Mouse (Mus musculus) cerebellum, adult 8-10 months (tissue): ENCODE results near the gene Gm7579.
A peak's percentile ranks its signal among the peaks of the same experiment; 100 is the strongest.
"Not testable (repeated sequence)": the region's sequence is repeated elsewhere in the genome, so short reads cannot be mapped to it uniquely, and the experiment has no call there.

ENCODE experiments used
- DNase-seq: peaks from one replicate; pipeline ENCODE4 v3.0.0; 2022

Gm7579 gene

DNA sequence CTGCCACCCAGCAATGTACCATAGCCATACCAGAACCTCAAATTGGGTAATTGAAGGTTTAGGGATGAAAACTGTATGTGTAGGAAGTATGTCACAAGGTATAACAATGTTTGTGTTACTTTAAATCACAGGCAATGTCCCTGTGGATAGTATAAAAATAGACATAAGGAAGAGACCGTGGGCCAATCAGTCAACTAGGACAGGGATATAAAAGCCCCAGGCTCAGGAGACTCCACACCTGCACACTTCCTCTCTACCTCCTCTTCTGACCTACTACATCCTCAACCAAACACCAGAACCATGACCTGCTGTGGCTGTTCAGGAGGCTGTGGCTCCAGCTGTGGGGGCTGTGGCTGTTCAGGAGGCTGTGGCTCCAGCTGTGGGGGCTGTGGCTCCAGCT is at the start of gene Gm7579:
Gm7579 (plus strand) TSS at position 301 of the 400 bp plus-strand sequence.
- no peak for DNase-seq

DNA sequence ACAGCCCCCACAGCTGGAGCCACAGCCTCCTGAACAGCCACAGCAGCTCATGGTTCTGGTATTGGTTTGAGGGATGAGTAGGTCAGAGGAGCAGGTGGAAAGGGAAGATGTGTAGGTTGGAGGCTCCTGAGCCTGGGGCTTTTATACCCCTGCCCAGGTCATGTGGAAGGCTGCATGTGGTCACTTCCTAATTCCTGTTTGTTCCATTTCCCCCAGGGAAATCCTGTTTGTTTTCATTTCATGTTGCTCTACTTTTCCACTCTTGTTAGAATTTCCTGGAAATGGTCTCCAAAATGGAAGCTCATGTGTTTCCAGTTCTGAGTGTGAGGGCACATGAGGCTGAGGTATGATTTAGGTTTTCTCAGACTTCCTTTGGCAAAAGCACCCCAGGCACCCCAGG is 46.0 kb upstream of the Gm7579 start, which contains the start of gene Gm4553:
Gm4553 (minus strand) TSS at position 101 of the 400 bp plus-strand sequence.
- DNase-seq: not testable (repeated sequence)

DNA sequence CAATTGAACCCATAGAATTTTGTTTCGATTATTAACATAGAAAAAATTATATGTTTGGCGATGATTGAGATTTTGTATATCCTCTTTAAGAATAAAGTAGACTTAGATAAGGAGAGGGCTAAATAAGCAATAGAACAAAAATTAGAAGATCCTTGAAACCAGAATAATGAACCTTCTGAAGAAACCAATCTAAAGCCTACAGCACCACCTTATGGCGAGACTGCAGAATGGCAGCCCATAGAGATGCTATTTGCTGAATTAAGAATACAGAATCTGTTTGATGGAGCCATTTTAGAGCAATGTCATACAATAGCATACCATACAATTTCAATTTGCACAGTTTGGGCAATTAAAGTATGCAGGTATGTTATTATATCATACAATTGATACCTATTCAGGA is 41.8 kb upstream of the Gm7579 start:
- DNase-seq: no peak

DNA sequence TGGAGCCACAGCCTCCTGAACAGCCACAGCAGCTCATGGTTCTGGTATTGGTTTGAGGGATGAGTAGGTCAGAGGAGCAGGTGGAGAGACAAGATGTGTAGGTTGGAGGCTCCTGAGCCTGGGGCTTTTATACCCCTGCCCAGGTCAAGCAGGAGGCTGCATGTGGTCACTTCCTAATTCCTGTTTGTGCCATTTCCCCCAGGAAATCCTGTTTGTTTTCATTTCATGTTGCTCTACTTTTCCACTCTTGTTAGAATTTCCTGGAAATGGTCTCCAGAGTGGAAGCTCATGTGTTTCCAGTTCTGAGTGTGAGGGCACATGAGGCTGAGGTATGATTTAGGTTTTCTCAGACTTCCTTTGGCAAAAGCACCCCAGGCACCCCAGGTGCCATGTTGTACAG is 35.8 kb upstream of the Gm7579 start, which contains the start of gene Krtap5-2:
Krtap5-2 (minus strand) TSS at position 101 of the 400 bp plus-strand sequence.
- DNase-seq: not testable (repeated sequence)

DNA sequence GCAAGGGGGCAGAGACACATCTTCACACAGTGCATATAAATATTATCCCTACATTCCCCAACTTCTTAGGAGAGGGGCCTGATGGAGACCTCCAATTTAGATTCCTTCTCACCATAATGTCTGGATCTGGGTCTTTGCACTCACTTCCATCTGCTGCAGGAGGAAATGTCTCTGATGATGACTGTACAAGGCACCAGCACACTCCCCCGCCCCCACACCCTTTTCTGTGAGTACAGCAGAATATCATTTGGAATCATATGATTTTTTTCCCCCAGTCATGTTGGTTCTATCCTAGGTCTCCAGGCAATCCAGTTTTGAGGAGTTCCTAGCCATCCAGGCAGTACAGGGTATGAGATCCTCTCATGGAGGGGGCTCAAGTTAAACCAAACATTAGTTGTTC is 33.0 kb upstream of the Gm7579 start:
- no peak for DNase-seq

DNA sequence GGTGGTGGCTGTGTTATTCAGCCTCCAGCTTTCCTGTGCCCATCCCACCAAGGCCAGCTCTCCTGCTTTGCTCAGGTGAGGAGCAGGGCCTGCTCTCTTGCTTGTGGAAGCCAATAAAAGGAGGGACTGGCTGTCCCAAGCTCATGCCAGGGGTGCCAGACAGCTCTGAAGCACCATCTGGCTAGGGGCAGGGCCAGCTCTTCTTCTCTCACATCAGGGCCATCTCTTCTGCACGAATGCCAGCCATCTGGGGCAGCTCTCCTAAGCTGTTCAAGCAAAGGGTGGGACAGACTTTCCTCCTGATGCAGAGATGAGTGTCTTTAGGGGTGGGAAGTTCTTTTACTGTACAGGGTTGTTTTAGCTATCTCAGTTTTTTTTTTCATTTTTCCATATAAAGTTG is 30.6 kb upstream of the Gm7579 start:
- DNase-seq: no peak

DNA sequence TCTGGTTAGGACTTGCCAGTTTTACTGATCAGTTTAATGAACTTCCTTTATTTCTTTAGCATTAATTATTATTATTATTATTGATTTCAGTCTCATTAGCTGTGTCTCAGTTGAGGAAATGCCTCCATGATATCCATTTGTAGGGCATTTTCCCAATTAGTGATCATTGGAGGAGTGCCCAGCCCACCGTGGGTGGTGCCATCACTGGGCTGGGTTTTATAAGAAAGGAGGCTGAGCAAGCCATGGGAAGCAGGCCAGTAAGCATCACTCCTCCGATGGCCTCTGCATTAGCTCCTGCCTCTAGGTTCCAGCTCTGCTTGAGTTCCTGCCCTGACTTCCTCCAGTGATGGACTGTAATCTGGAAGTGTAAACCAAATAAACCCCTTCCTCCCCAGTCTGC is 23.5 kb upstream of the Gm7579 start:
- DNase-seq: no peak

DNA sequence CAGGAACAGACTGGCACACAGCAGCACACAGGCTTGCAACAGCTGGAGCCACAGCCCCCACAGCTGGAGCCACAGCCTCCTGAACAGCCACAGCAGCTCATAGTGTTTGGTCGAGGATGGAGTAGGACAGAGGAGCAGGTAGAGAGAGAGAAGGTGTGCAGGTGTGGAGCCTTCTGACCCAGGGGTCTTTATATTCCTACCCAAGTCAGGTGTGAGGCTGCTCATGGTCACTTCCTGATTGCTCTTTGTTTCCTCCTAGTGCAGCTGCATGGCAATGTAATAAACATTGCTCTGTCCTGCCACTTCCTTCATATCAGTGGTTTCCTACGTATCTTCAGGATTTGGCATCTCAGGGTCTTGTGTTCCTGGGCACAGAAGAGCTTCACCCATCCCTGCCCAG is 21.4 kb upstream of the Gm7579 start, which contains the start of gene Gm10153:
Gm10153 (minus strand) TSS at position 101 of the 400 bp plus-strand sequence.
- no peak for DNase-seq

DNA sequence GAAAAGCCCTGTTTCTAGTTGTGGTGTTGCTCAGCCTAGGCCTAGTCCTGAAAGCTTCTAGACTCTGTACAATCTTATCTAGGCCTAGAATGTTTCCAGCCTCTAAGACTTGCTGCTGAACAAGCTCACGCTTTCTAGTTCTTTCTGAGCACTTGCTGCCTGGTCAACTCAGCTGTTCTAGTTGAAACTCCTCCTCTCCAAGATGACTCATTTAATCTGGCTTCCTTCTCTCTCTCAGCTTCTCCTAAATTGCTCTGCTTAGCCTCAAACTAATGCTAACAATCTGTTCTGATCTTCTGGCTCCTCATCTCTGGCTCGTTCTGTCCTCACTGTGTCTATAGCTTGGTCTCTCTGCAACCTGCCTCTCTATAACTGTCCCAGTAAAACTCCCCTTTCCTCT is 12.9 kb upstream of the Gm7579 start:
- no peak for DNase-seq

DNA sequence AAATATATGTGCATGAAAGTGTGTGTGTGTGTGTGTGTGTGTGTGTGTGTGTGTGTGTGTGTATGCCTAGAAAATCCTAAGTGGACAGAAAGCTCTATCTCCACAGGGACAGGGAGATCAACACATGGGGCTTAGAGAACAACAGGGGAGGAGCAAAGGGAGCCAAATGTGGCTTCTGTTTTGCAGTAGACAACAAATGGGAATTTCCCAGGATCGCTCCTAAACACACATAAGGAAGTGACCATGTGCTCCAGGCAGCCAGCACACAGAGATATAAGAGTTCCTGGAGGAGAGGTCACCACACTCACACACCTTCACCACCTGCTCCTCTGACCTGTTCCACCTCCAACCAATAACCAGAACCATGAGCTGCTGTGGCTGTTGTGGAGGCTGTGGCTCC is 10.6 kb upstream of the Gm7579 start, which contains the start of gene Krtap5-3:
Krtap5-3 (plus strand) TSS at position 301 of the 400 bp plus-strand sequence.
- DNase-seq: no peak

DNA sequence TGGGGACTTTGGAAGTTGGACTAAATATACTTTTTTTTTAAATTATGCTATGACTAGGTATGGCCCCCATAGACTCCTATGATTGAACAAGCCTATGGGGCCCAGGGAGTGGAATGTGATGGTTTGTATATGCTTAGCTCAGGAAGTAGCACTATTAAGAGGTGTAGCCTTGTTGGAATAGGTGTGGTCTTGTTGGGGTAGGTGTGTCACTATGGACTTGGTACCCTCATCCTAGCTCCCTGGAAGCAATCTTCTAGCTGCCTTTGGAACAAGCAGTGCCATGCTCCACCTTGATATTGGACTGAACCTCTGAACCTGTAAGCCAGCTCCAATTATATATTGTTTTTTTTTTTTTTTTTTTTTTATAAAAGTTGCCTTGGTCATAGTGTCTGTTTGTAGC is 6.2 kb upstream of the Gm7579 start:
- no peak for DNase-seq

DNA sequence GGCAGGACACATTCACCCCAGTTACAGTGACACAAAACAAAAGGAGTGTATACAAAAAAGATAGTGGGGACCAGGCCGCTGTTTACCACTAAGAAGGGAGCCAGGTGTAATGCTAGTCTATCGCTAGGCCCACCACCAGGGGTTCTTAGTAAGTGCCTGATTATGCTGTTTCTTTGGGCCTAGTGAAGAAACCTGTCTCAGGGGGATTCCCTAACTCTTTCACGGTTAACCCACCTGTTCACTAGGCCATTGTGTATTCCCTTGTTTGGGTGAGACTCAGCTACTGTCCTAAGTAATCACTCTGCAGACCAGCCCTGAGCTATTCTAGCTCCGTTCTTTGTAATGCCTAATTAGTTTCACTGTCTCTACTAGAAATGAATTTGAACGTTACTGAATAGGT is 4.8 kb upstream of the Gm7579 start:
- not testable (repeated sequence) for DNase-seq

DNA sequence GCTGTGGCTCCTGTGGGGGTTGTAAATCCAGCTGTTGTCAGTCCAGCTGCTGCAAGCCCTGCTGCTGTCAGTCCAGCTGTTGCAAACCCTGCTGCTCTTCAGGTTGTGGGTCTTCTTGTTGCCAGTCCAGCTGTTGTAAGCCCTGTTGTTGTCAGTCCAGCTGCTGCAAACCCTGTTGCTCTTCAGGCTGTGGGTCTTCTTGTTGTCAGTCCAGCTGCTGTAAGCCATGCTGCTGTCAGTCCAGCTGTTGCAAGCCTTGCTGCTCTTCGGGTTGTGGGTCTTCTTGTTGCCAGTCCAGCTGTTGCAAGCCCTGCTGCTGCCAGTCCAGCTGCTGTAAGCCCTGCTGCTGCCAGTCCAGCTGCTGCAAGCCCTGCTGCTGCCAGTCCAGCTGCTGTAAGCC is 477 bp downstream of the Gm7579 start:
- not testable (repeated sequence) for DNase-seq

DNA sequence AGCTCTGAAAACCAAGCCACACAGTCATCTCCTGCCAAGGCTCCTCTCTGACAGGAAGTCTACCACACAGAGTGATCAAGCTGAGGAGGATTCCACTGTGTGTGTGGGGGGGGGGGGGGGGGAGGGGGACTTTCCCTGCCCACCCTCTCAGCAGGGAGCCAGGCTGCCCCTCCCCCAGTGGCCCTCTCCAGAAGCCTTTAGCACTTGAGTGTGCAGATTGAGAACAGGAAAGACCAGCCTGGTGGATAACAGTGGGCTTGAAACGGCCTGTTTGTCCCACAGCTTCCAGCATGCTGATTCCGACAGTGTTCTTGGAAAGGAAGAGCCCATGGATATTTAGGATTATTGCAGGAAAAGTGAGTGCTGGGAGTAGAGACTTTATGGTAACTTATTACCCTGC is 12.9 kb downstream of the Gm7579 start:
- no peak for DNase-seq

DNA sequence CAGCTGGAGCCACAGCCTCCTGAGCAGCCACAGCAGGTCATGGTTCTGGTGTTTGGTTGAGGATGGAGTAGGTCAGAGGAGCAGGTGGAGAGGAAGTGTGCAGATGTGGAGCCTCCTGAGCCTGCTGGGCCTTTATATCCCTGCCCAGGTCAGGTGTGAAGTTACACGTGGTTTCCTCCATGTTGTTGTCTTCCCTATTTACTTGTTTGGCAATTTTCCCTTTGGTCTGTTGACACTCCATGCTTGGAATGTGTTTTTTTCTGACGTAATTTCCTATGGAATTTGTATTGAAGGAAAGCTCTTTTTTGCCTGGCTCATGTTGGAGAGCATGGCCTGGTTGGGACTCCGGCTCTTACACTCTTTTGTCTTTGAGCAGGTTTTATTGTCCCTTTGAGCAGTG is 18.2 kb downstream of the Gm7579 start, which contains the start of gene Krtap5-5:
Krtap5-5 (minus strand) TSS at position 101 of the 400 bp plus-strand sequence.
- DNase-seq: not testable (repeated sequence)

DNA sequence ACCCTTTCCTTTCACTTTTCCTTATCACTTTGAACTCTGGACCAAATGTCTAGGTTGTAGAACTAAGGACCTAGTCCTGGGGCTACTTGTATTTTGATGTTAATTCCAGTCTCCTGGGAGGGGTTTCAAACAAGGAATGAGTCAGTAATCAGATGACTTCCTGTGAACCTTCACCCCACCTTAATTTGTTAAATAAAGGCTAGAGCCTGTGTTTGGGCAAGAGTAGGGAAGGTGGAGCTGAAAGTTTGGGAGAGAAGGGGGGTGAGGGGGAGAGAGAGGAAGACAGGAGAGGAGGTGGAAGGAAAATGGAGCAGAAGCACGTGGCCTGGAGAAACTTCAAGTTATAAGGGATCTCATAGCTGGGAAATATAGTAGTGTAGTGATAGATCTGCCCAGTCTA is 19.9 kb downstream of the Gm7579 start:
- no peak for DNase-seq

DNA sequence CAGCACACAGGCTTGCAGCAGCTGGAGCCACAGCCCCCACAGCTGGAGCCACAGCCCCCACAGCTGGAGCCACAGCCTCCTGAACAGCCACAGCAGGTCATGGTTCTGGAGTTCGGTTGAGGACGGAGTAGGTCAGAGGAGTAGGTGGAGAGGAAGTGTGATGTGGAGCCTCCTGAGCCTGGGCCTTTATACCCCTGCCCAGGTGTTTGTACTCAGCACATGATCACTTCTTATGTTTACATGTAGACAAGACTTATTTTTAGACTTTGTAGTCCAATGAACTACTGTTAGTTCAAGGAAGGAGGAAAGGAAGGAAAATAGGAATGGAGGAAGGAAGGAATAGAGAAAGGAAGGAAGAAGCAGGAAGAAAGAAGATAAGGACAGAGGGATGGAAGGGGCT is 29.3 kb downstream of the Gm7579 start, which contains the start of gene Gm40460:
Gm40460 (minus strand) TSS at position 101 of the 400 bp plus-strand sequence.
- DNase-seq: no peak

DNA sequence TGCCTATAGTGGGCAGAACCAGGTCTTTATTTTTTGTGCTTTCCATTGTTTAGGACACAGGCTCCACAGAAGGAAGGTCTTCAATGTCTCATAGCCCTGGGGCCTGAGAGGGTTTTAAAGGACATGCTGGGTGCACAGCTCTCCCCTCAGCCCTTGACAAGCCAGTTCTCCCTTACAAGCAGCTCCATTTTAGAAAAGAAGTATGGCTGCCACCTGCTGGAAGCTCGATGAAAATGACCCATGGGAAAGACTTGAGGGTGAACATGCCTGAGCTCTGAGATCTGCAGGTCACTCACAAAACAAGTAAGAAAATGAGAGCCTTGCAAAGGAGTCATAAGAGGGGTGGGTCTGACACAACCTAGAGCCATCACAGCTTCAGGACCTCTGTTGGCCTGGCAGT is 38.2 kb downstream of the Gm7579 start:
- DNase-seq: peak; percentile 1

DNA sequence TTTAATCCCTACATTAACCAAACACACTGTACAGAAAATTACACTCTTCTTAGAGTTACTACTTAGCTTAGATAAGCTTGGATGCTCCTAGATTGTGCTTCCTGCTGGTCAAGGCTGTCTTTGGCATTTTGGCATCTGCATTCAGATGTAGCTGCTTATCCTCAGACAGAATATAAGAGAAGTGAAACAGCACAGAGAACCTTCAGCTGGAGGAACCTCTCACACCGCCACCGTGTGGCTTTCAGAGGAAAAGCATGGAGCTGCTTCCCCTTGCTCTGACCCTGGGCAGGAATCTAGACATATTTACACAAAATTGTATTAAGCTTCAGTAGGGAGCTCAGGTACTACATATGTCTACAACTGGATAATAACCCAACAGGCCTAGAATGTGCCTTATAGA is 43.9 kb downstream of the Gm7579 start:
- peak; percentile 14 for DNase-seq

DNA sequence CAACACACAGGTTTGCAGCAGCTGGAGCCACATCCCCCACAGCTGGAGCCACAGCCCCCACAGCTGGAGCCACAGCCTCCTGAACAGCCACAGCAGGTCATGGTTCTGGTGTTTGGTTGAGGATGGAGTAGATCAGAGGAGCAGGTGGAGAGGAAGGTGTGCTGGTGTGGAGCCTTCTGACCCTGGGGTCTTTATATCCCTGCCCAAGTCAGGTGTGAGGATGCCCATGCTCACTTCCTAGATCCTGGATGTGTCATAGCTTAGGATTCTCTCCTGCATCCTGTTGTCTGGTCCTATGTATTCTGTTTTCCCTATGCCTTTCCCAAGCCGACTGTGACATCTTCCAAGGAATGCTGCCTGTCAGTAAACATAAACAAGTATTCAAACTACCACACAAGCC is 46.6 kb downstream of the Gm7579 start, which contains the start of gene Gm2431:
Gm2431 (minus strand) TSS at position 101 of the 400 bp plus-strand sequence.
- DNase-seq: not testable (repeated sequence)
